Mouse (Mus musculus) lung, adult 2 months (tissue): Measurements from ENCODE around the gene Gm20388.

Source experiments
- CTCF ChIP-seq: fragments of 200-500 bp; IDR thresholded peaks from 2 replicates; pipeline ENCODE4 v1.5.1; 2011; ENCODE audit warnings: mild to moderate bottlenecking, low read length, control low read depth; ENCODE audit not compliant: insufficient read depth
- POLR2A ChIP-seq: fragments of 200-500 bp; IDR thresholded peaks from 2 replicates; pipeline ENCODE4 v1.6.1; 2011; ENCODE audit warnings: low read depth, mild to moderate bottlenecking, control low read depth, low read length, borderline replicate concordance; ENCODE audit errors: extremely low read depth

- TF ChIP-seq CTCF (no peak), POLR2A (no peak)
These were observed 432.4 kb downstream of the Gm20388 start for GRCm38 (mm10) chr8:120342847-120343548.
